Mouse (Mus musculus) MEL (cell line): ENCODE measurements around the gene Stat5a.

Source experiments
- CTCF ChIP-seq, 3 experiments: IDR thresholded peaks in 2 of 3; conservative IDR thresholded peaks in 1 of 3; 2 replicates each; pipeline ENCODE4 v1.5.1; 2011 to 2012; ENCODE audit warnings: low read length in 3 of 3, low read depth in 2 of 3, mild to moderate bottlenecking in 2 of 3, improper control_type of control experiment in 1 of 3, inconsistent platforms in 1 of 3, mixed read lengths in 1 of 3, moderate library complexity in 1 of 3; ENCODE audit not compliant: control insufficient read depth in 1 of 3, insufficient read depth in 1 of 3, poor library complexity in 1 of 3, severe bottlenecking in 1 of 3
- ELF1 ChIP-seq: IDR thresholded peaks from 2 replicates; pipeline ENCODE4 v1.6.1; 2014; ENCODE audit warnings: low read depth, mild to moderate bottlenecking, inconsistent platforms, low read length, improper control_type of control experiment, moderate library complexity
- EP300 ChIP-seq, 2 experiments: IDR thresholded peaks; 2 replicates each; pipeline ENCODE4 v1.6.1; 2011; ENCODE audit warnings: improper control_type of control experiment in 2 of 2, low read length in 2 of 2, low read depth in 1 of 2, mild to moderate bottlenecking in 1 of 2
- GABPA ChIP-seq: IDR thresholded peaks from 2 replicates; pipeline ENCODE4 v1.6.1; 2012; ENCODE audit warnings: low read depth, mild to moderate bottlenecking, inconsistent platforms, low read length, improper control_type of control experiment, moderate library complexity
- MAX ChIP-seq: IDR thresholded peaks from 2 replicates; pipeline ENCODE4 v1.6.1; 2011; ENCODE audit warnings: low read length, improper control_type of control experiment
- POLR2A ChIP-seq, 2 experiments: IDR thresholded peaks; 2 replicates each; pipeline ENCODE4 v1.6.1; 2011 to 2012; ENCODE audit warnings: low read length in 2 of 2, mild to moderate bottlenecking in 2 of 2, control low read depth in 1 of 2, improper control_type of control experiment in 1 of 2, low read depth in 1 of 2, moderate library complexity in 1 of 2; ENCODE audit not compliant: control insufficient read depth in 1 of 2, insufficient read depth in 1 of 2, poor library complexity in 1 of 2
- POLR2AphosphoS2 ChIP-seq: IDR thresholded peaks from 2 replicates; pipeline ENCODE4 v1.6.1; 2011; ENCODE audit warnings: low read length, improper control_type of control experiment
- RAD21 ChIP-seq: IDR thresholded peaks from 2 replicates; pipeline ENCODE4 v1.6.1; 2011; ENCODE audit warnings: mild to moderate bottlenecking, low read depth, low read length, improper control_type of control experiment
- RCOR1 ChIP-seq: IDR thresholded peaks from 2 replicates; pipeline ENCODE4 v1.6.1; 2012; ENCODE audit warnings: low read depth, mild to moderate bottlenecking, inconsistent platforms, low read length, improper control_type of control experiment
- ZC3H11A ChIP-seq: IDR thresholded peaks from 2 replicates; pipeline ENCODE4 v1.6.1; 2012; ENCODE audit warnings: low read depth, mild to moderate bottlenecking, inconsistent platforms, low read length, improper control_type of control experiment

DNA sequence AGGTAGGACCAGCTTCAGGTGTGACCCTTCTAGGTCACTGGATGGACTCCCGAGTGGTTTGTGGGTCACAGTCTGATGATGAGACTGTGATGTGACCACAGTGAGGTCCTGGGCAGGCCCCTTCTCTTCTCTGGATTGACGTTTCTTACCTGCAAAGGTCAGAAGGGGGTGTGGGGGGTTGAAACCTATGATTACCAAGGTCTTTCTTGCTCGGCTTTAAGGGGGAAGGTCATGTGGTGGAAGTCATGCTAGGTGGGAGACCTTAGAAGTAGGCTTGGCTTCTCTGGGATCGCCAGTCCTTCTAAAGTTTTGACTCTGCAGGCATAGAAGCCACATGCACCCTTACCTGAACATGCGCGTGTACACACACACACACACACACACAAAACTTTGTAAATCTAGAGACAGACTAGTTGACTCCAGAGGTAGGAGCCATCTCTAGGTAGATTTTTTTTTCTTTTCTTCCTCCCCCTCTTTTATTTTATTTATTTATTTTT is 476 bp downstream of the Stat5a start:
- TF ChIP-seq POLR2A (IDR thresholded peaks at IDR 0.05; ENCODE audit: control insufficient read depth in 1 of 2, insufficient read depth in 1 of 2, low read depth in 1 of 2, low read length in 2 of 2, poor library complexity in 1 of 2) (no peak), EP300 (IDR thresholded peaks at IDR 0.05; ENCODE audit: low read depth in 1 of 2, low read length in 2 of 2) (no peak), ELF1 (no peak), RCOR1 (no peak), GABPA (no peak), MAX (no peak), CTCF (IDR thresholded peaks at IDR 0.05 in 2 of 3, conservative IDR thresholded peaks at IDR 0.05 in 1 of 3; ENCODE audit: control insufficient read depth in 1 of 3, insufficient read depth in 1 of 3, low read depth in 2 of 3, low read length in 3 of 3, poor library complexity in 1 of 3, severe bottlenecking in 1 of 3) (no peak), POLR2AphosphoS2 (no peak), RAD21 (no peak), ZC3H11A (no peak)
